Mouse (Mus musculus) liver, embryonic 13.5 days (tissue): Measurements from ENCODE around the gene Tns1. TPM values are rescaled to one million over a fixed set of nuclear protein-coding genes. Genes with fewer than 3 reads are reported as not detected.

Source experiments
- ATAC-seq: fragments of 200-750 bp; cut with Nextera tagmentation; 2 replicates; pipeline ENCODE4 v1.8.0; 2017; ENCODE audit warnings: low read depth, mild to moderate bottlenecking, moderate number of reproducible peaks, moderate library complexity
- DNase-seq: peaks from one replicate; pipeline ENCODE4 v3.0.0; 2022
- H3K27ac ChIP-seq: fragments of 300-500 bp; sonication (generic); 2 replicates; pipeline ENCODE4 v1.5.1; 2015; ENCODE audit warnings: moderate library complexity, mild to moderate bottlenecking, inconsistent platforms
- H3K27me3 ChIP-seq: fragments of 300-500 bp; sonication (generic); 2 replicates; pipeline ENCODE4 v1.6.1; 2015; ENCODE audit warnings: mild to moderate bottlenecking, inconsistent platforms
- H3K36me3 ChIP-seq: fragments of 300-500 bp; sonication (generic); 2 replicates; pipeline ENCODE4 v1.6.1; 2015; ENCODE audit warnings: mild to moderate bottlenecking, inconsistent platforms
- H3K4me1 ChIP-seq: fragments of 300-500 bp; sonication (generic); replicated peaks from 2 replicates; pipeline ENCODE4 v1.6.1; 2015; ENCODE audit warnings: inconsistent platforms
- H3K4me2 ChIP-seq: fragments of 300-500 bp; sonication (generic); 2 replicates; pipeline ENCODE4 v1.6.1; 2015; ENCODE audit warnings: inconsistent platforms, mild to moderate bottlenecking, moderate library complexity
- H3K4me3 ChIP-seq: fragments of 300-500 bp; sonication (generic); replicated peaks from 2 replicates; pipeline ENCODE4 v1.5.1; 2015; ENCODE audit warnings: mild to moderate bottlenecking, inconsistent platforms
- H3K9ac ChIP-seq: fragments of 300-500 bp; sonication (generic); 2 replicates; pipeline ENCODE4 v1.6.1; 2015; ENCODE audit warnings: mild to moderate bottlenecking, inconsistent platforms
- H3K9me3 ChIP-seq: fragments of 300-500 bp; sonication (generic); replicated peaks from 2 replicates; pipeline ENCODE4 v1.6.1; 2016; ENCODE audit warnings: inconsistent platforms
- WGBS: fragments of 180-500 bp; shearing (Covaris S2); methylation state at CpG from one replicate; pipeline ENCODE4 v1.1.7; 2015; ENCODE audit not compliant: insufficient replicate concordance; 5-methylcytosine and 5-hydroxymethylcytosine counted together
- polyA plus RNA-seq: library from polyadenylated mRNA; unstranded; fragments of >200 nt; fragmentation: Nextera tagmentation; extraction: Ambion mirVana; gene quantifications from 2 replicates; pipeline ENCODE4 v1.2.1, GENCODE M21; 2015

The Tns1 gene
- polyA plus RNA-seq, 1 experiment from 2014 or later: 11.7 TPM

- H3K27ac ChIP-seq: no peak overlapping the region
- no peak for DNase-seq
- H3K4me3 ChIP-seq: no peak overlapping the region
- no peak overlapping the region for H3K4me2 ChIP-seq
- no peaks in the 10 kb centered on the region for H3K9me3 ChIP-seq
- no peak overlapping the region for H3K9ac ChIP-seq
- WGBS: 38% methylated on average over 2 of the region's 2 CpGs
- H3K36me3 ChIP-seq: peaks cover 54% of the 10 kb centered on the region
- no peak for ATAC-seq
- no peaks in the 10 kb centered on the region for H3K27me3 ChIP-seq
- peaks cover 33% of the 10 kb centered on the region for H3K4me1 ChIP-seq
Measured at GRCm38 (mm10) chr1:73996209-73996608, 128.0 kb downstream of the Tns1 start.

- DNase-seq (no peak), ATAC-seq (no peak)
- Histone ChIP-seq H3K36me3 (peaks cover 64% of the 10 kb centered on the region), H3K4me1 (peaks cover 23% of the 10 kb centered on the region), H3K27ac (no peak overlapping the region), H3K9ac (no peak overlapping the region), H3K4me3 (no peak overlapping the region), H3K9me3 (no peaks in the 10 kb centered on the region), H3K27me3 (no peaks in the 10 kb centered on the region), H3K4me2 (no peak overlapping the region)
- WGBS: 73% methylated on average over 13 of the region's 13 CpGs
Measured at GRCm38 (mm10) chr1:73995063-73995810, 129.0 kb downstream of the Tns1 start.

GRCm38 (mm10) chr1:73993901-73994426 is 130.3 kb downstream of the Tns1 start:
- ATAC-seq (no peak), DNase-seq (no peak)
- H3K9me3 ChIP-seq: no peaks in the 10 kb centered on the region
- WGBS: 70% methylated on average over 7 of the region's 7 CpGs
- H3K27ac ChIP-seq: no peak overlapping the region
- no peak overlapping the region for H3K9ac ChIP-seq
- H3K4me1 ChIP-seq: peaks cover 11% of the 10 kb centered on the region
- peaks cover 76% of the 10 kb centered on the region for H3K36me3 ChIP-seq
- H3K27me3 ChIP-seq: no peaks in the 10 kb centered on the region
- no peak overlapping the region for H3K4me2 ChIP-seq
- no peak overlapping the region for H3K4me3 ChIP-seq

GRCm38 (mm10) chr1:73993279-73993678 is 131.0 kb downstream of the Tns1 start:
- DNase-seq (no peak), ATAC-seq (no peak)
- no peak overlapping the region for H3K4me2 ChIP-seq
- peaks cover 6% of the 10 kb centered on the region for H3K4me1 ChIP-seq
- H3K9me3 ChIP-seq: no peaks in the 10 kb centered on the region
- no peaks in the 10 kb centered on the region for H3K27me3 ChIP-seq
- 64% methylated on average over 7 of the region's 7 CpGs for WGBS
- no peak overlapping the region for H3K27ac ChIP-seq
- H3K9ac ChIP-seq: no peak overlapping the region
- H3K4me3 ChIP-seq: no peak overlapping the region
- peaks cover 82% of the 10 kb centered on the region for H3K36me3 ChIP-seq

GRCm38 (mm10) chr1:73992201-73992938 is 131.9 kb downstream of the Tns1 start:
- H3K36me3 ChIP-seq: peaks cover 84% of the 10 kb centered on the region
- H3K4me1 ChIP-seq: peaks cover 7% of the 10 kb centered on the region; the same call in 1 of the 2 replicates
- DNase-seq (no peak), ATAC-seq (no peak)
- H3K4me3 ChIP-seq: no peak overlapping the region
- H3K9ac ChIP-seq: no peak overlapping the region
- H3K27me3 ChIP-seq: no peaks in the 10 kb centered on the region
- no peaks in the 10 kb centered on the region for H3K9me3 ChIP-seq
- WGBS: 64% methylated on average over 5 of the region's 5 CpGs
- no peak overlapping the region for H3K27ac ChIP-seq
- H3K4me2 ChIP-seq: no peak overlapping the region

GRCm38 (mm10) chr1:73991226-73991625 is 133.0 kb downstream of the Tns1 start:
- 62% methylated on average over 7 of the region's 7 CpGs for WGBS
- DNase-seq (no peak), ATAC-seq (no peak)
- Histone ChIP-seq H3K36me3 (peaks cover 75% of the 10 kb centered on the region), H3K9me3 (no peaks in the 10 kb centered on the region), H3K27ac (no peak overlapping the region), H3K27me3 (no peaks in the 10 kb centered on the region), H3K4me3 (no peak overlapping the region), H3K4me1 (peaks cover 7% of the 10 kb centered on the region; the same call in 1 of the 2 replicates), H3K9ac (no peak overlapping the region), H3K4me2 (no peak overlapping the region)

GRCm38 (mm10) chr1:73990024-73990423 is 134.2 kb downstream of the Tns1 start:
- H3K4me1 ChIP-seq: peaks cover 7% of the 10 kb centered on the region; the same call in 1 of the 2 replicates
- 68% methylated on average over 3 of the region's 3 CpGs for WGBS
- H3K27ac ChIP-seq: no peak overlapping the region
- ATAC-seq (no peak), DNase-seq (no peak)
- no peaks in the 10 kb centered on the region for H3K9me3 ChIP-seq
- H3K4me2 ChIP-seq: no peak overlapping the region
- H3K9ac ChIP-seq: no peak overlapping the region
- H3K36me3 ChIP-seq: peaks cover 75% of the 10 kb centered on the region
- H3K4me3 ChIP-seq: no peak overlapping the region
- no peaks in the 10 kb centered on the region for H3K27me3 ChIP-seq

- DNase-seq (no peak), ATAC-seq (peak; percentile 28; the same call in 1 of the 2 replicates)
- no peaks in the 10 kb centered on the region for H3K27me3 ChIP-seq
- no peak overlapping the region for H3K4me3 ChIP-seq
- H3K36me3 ChIP-seq: peaks cover 80% of the 10 kb centered on the region
- peaks cover 7% of the 10 kb centered on the region; the same call in 1 of the 2 replicates for H3K4me1 ChIP-seq
- no peak overlapping the region for H3K9ac ChIP-seq
- 0 out of 2 replicates have a peak overlapping the region, but pooled peaks have one; percentile 34 for H3K27ac ChIP-seq
- WGBS: 40% methylated on average over 7 of the region's 9 CpGs
- H3K9me3 ChIP-seq: no peaks in the 10 kb centered on the region
- H3K4me2 ChIP-seq: no peak overlapping the region
Measured at GRCm38 (mm10) chr1:73987705-73988201, 136.5 kb downstream of the Tns1 start.

- Histone ChIP-seq H3K36me3 (peaks cover 79% of the 10 kb centered on the region), H3K27me3 (no peaks in the 10 kb centered on the region), H3K4me1 (peaks cover 7% of the 10 kb centered on the region; the same call in 1 of the 2 replicates), H3K27ac (no peak overlapping the region), H3K9me3 (no peaks in the 10 kb centered on the region), H3K4me2 (no peak overlapping the region), H3K9ac (no peak overlapping the region), H3K4me3 (no peak overlapping the region)
- DNase-seq (no peak), ATAC-seq (no peak)
- WGBS: 38% methylated on average over 6 of the region's 6 CpGs
Measured at GRCm38 (mm10) chr1:73986268-73987045, 137.8 kb downstream of the Tns1 start.

- H3K27ac ChIP-seq: no peak overlapping the region
- 76% methylated on average over 4 of the region's 4 CpGs for WGBS
Measured at GRCm38 (mm10) chr1:73985611-73986010, 138.6 kb downstream of the Tns1 start.

GRCm38 (mm10) chr1:73979214-73979613 is 145.0 kb downstream of the Tns1 start:
- H3K9ac ChIP-seq: no peak overlapping the region
- H3K36me3 ChIP-seq: peaks cover 73% of the 10 kb centered on the region
- no peak overlapping the region for H3K27ac ChIP-seq
- no peak overlapping the region for H3K4me2 ChIP-seq
- H3K4me3 ChIP-seq: no peak overlapping the region
- DNase-seq (no peak), ATAC-seq (no peak; the same call in 1 of the 2 replicates)
- no peaks in the 10 kb centered on the region for H3K4me1 ChIP-seq
- H3K27me3 ChIP-seq: no peaks in the 10 kb centered on the region
- 58% methylated on average over 3 of the region's 3 CpGs for WGBS
- no peaks in the 10 kb centered on the region for H3K9me3 ChIP-seq

More at GRCm38 (mm10) chr1:73985611-73986010, 138.6 kb downstream of the Tns1 start:
- Histone ChIP-seq H3K9ac (no peak overlapping the region), H3K4me2 (no peak overlapping the region), H3K36me3 (peaks cover 75% of the 10 kb centered on the region), H3K9me3 (no peaks in the 10 kb centered on the region), H3K27me3 (no peaks in the 10 kb centered on the region), H3K4me3 (no peak overlapping the region), H3K4me1 (peaks cover 7% of the 10 kb centered on the region; the same call in 1 of the 2 replicates)
- DNase-seq: no peak
- ATAC-seq: no peak
